Mouse (Mus musculus) gastrocnemius, adult 2 months (tissue): ENCODE data around the gene Acp7. TPM values are rescaled to one million over a fixed set of nuclear protein-coding genes. Genes with fewer than 3 reads are reported as not detected.

ENCODE experiments used
- DNase-seq: peaks from one replicate; pipeline ENCODE4 v3.0.0; 2022
- H3K27ac ChIP-seq: fragments of 200-600 bp; 2 replicates; pipeline ENCODE4 v1.8.1; 2022; ENCODE audit warnings: mild to moderate bottlenecking
- H3K4me3 ChIP-seq: fragments of 200-600 bp; 2 replicates; pipeline ENCODE4 v1.8.1; 2022; ENCODE audit warnings: mild to moderate bottlenecking, moderate library complexity
- CTCF ChIP-seq: fragments of 200-600 bp; IDR thresholded peaks from 2 replicates; pipeline ENCODE4 v1.8.1; 2022; ENCODE audit warnings: antibody characterized with exemption, mild to moderate bottlenecking, moderate library complexity
- intact Hi-C: fragments of 180-260 bp; cut with DNase I; formaldehyde crosslinking; loops from one replicate; pipeline ENCODE4 v1.15.1; 2025
- total RNA-seq, 2 experiments: library from RNA; stranded (reverse); gene quantifications; 2 replicates each; pipeline ENCODE4 v1.2.3; 2021

Acp7 gene
- total RNA-seq, 2 experiments from 2014 or later, result not detected

DNA sequence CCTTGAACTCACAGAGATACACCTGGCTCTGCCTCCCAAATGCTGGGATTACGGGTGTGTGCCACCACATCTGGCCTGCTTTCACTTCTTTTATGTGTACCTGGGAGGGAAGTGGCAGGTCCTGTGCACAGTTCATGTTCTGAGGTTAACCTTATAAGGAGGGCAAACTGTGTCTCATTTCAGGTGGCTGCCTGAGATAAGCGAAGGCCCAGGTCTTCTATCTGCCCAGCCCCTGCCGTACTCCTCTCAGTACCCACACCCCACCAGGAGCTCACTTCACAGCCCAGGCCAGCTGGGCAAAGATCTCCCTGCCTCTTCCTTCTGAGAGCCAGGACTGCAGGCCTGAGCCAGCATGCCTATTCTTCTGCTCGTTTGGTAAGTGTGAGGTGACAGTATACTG is 49.4 kb downstream of the Acp7 start:
- no peak overlapping the region for H3K27ac ChIP-seq
- DNase-seq, result no peak
- no peak for TF ChIP-seq CTCF
- intact Hi-C loops, result no loop called here
- no peak overlapping the region for H3K4me3 ChIP-seq

- Histone ChIP-seq H3K27ac (no peak overlapping the region), H3K4me3 (no peak overlapping the region)
- no peak for DNase-seq
- intact Hi-C loops, result no loop called here
- no peak for TF ChIP-seq CTCF
These were observed 51.3 kb downstream of the Acp7 start for GRCm38 (mm10) chr7:28579826-28580225.

DNA sequence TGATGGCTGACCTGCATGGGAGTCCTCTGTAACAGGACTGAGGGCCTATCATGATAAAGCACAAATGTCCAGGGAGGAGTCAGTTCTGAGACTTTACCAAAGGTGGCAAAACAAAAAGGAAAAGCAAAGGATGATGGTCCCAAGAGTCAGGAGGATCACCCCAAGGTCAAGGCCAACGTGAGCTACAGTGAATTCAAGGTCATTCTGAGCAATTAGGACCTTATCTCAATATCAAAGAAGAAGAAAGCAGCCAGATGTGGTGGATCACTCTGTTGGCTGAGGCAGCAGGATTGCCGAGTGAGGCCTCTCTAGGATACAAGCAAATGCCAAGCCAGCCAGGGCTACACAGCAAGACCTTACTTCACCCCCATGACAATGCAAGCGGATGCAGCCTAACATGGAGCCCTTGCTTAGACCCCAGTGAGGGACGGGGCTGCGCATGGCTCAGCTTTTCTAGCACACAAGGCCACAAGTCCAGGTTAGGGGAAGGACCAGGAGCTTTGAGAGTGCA is 52.5 kb downstream of the Acp7 start:
- H3K27ac ChIP-seq, result no peak overlapping the region
- no peak overlapping the region for H3K4me3 ChIP-seq
- no peak for DNase-seq
- no peak for TF ChIP-seq CTCF
- intact Hi-C loops, result no loop called here

GRCm38 (mm10) chr7:28577826-28578542 is 53.1 kb downstream of the Acp7 start:
- no peak for TF ChIP-seq CTCF
- DNase-seq, result no peak
- intact Hi-C loops, result no loop called here
- Histone ChIP-seq H3K4me3 (no peak overlapping the region), H3K27ac (peak overlapping the region; percentile 65; the same call in 1 of the 2 replicates)

- no peak for TF ChIP-seq CTCF
- Histone ChIP-seq H3K4me3 (peak overlapping the region; percentile 26; the same call in 1 of the 2 replicates), H3K27ac (peak overlapping the region; percentile 65)
- intact Hi-C loops, result no loop called here
- DNase-seq, result peak; percentile 81
These were observed 54.7 kb downstream of the Acp7 start for GRCm38 (mm10) chr7:28576271-28576914.

- no peak overlapping the region for H3K27ac ChIP-seq
- no peak for TF ChIP-seq CTCF
- no peak for DNase-seq
- intact Hi-C loops, result no loop called here
- no peak overlapping the region for H3K4me3 ChIP-seq
These were observed 55.5 kb downstream of the Acp7 start for GRCm38 (mm10) chr7:28575597-28575996.

DNA sequence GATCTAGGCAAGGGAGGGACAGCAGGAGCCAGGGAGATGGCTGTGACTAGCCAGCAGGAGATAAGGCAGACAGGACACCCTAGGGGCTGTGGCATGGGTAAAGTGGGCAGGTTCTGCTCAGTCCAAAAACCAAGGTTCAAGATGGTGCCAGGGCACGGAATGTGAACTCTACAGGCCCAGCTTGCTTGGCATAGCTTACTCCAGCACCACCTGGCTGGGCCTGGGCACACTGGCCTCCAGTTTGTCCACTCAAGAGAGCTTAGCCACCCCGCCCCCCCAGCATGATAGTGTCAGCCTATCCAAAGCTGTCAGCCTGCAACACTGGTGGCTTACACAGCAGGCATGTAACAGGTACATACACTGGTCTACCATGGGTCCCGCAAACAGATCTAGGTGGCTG is 57.9 kb downstream of the Acp7 start:
- intact Hi-C loops, result no loop called here
- Histone ChIP-seq H3K4me3 (no peak overlapping the region), H3K27ac (no peak overlapping the region)
- DNase-seq, result no peak
- no peak for TF ChIP-seq CTCF

- intact Hi-C loops, result no loop called here
- no peak overlapping the region for H3K4me3 ChIP-seq
- no peak for DNase-seq
- H3K27ac ChIP-seq, result no peak overlapping the region
- TF ChIP-seq CTCF, result no peak
These were observed 58.4 kb downstream of the Acp7 start for GRCm38 (mm10) chr7:28572689-28573088.

- DNase-seq, result no peak
- no peak for TF ChIP-seq CTCF
- H3K4me3 ChIP-seq, result no peak overlapping the region; the same call in 1 of the 2 replicates
- peak overlapping the region; percentile 48 for H3K27ac ChIP-seq
- intact Hi-C loops, result no loop called here
These were observed 60.0 kb downstream of the Acp7 start for GRCm38 (mm10) chr7:28570982-28571682.

GRCm38 (mm10) chr7:28570291-28570981 is 60.7 kb downstream of the Acp7 start:
- no peak; the same call in 1 of the 2 replicates for TF ChIP-seq CTCF
- intact Hi-C loops, result no loop called here
- peak; percentile 87 for DNase-seq
- Histone ChIP-seq H3K27ac (peak overlapping the region; percentile 48), H3K4me3 (peak overlapping the region; percentile 5; the same call in 1 of the 2 replicates)

DNA sequence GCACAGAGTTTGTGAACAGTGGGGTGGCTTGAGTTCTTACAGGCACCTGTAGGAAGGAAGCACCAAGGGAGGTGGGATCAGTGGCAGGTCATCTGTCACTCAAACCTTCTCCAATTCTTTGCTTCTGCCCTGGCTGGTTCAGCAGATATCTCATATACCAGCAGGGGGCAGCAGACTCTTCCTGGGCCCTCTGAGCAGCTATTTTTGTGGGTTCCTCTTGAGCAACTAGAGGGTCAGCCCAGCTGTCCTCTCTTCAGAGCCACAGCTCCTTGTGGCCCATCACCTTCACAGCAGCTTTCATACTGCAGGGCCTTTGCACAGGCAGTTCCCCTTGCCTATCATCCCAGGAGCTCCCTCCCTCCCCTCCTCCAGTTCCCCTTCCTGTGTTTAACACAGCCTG is 62.9 kb downstream of the Acp7 start:
- peak; percentile 71 for DNase-seq
- peak; percentile 94 for TF ChIP-seq CTCF
- no peak overlapping the region for H3K4me3 ChIP-seq
- intact Hi-C loops, result loop anchor here (1.0 to 2.0 kb wide), 3 partner anchors 33 to 159 kb away; no protein-coding TSS in a partner anchor
- no peak overlapping the region for H3K27ac ChIP-seq

- DNase-seq, result no peak
- TF ChIP-seq CTCF, result no peak
- intact Hi-C loops, result no loop called here
- no peak overlapping the region for H3K27ac ChIP-seq
- no peak overlapping the region for H3K4me3 ChIP-seq
These were observed 63.6 kb downstream of the Acp7 start for GRCm38 (mm10) chr7:28567539-28567938.
